Mouse (Mus musculus): ENCODE data around the gene Gm40193. TPM values are rescaled to one million over a fixed set of nuclear protein-coding genes. Genes with fewer than 3 reads are reported as not detected.
"Not testable (repeated sequence)": the region's sequence is repeated elsewhere in the genome, so short reads cannot be mapped to it uniquely, and the experiment has no call there.

Gene Gm40193
- polyA plus RNA-seq, 1 experiment from 2014 or later = not detected

GRCm38 (mm10) chr11:70557545-70557944, 24.8 kb upstream of the Gm40193 start:
- no peak overlapping the region for H3K4me3 ChIP-seq (ENCODE audit: low read depth, low read length)
- WGBS = 90% methylated on average over 9 of the region's 9 CpGs
- H3K9me3 ChIP-seq (replicated peaks; ENCODE audit: control insufficient read depth, low read length) = no peaks in the 10 kb centered on the region
- ATAC-seq = no peak
- no peak overlapping the region for H3K9ac ChIP-seq (ENCODE audit: low read length)
- no peak overlapping the region for H3K4me2 ChIP-seq (ENCODE audit: low read length)
- H3K4me1 ChIP-seq (ENCODE audit: control insufficient read depth, insufficient read depth, low read length) = 0 out of 2 replicates have a peak, but pooled peaks cover 2% of the 10 kb centered on the region
- H3K36me3 ChIP-seq (ENCODE audit: control insufficient read depth, insufficient read depth, low read length) = no peaks in the 10 kb centered on the region
- H3K27me3 ChIP-seq (replicated peaks; ENCODE audit: control insufficient read depth, insufficient read depth, low read length) = no peaks in the 10 kb centered on the region
- no peak overlapping the region for H3K27ac ChIP-seq (ENCODE audit: low read depth, low read length)
- DNase-seq (ENCODE audit: low spot score) = no peak

GRCm38 (mm10) chr11:70553940-70554339, 21.2 kb upstream of the Gm40193 start:
- Histone ChIP-seq H3K9me3 (replicated peaks; ENCODE audit: control insufficient read depth, low read length) (no peaks in the 10 kb centered on the region), H3K4me2 (ENCODE audit: low read length) (no peak overlapping the region), H3K9ac (ENCODE audit: low read length) (no peak overlapping the region), H3K4me1 (ENCODE audit: control insufficient read depth, insufficient read depth, low read length) (no peaks in the 10 kb centered on the region), H3K27me3 (replicated peaks; ENCODE audit: control insufficient read depth, insufficient read depth, low read length) (no peaks in the 10 kb centered on the region), H3K4me3 (ENCODE audit: low read depth, low read length) (no peak overlapping the region), H3K27ac (ENCODE audit: low read depth, low read length) (no peak overlapping the region), H3K36me3 (ENCODE audit: control insufficient read depth, insufficient read depth, low read length) (no peaks in the 10 kb centered on the region)
- WGBS = 30% methylated on average over 7 of the region's 7 CpGs
- DNase-seq (ENCODE audit: low spot score) (no peak), ATAC-seq (no peak)

GRCm38 (mm10) chr11:70551526-70551925, 18.8 kb upstream of the Gm40193 start:
- 87% methylated on average over 8 of the region's 8 CpGs for WGBS
- H3K9me3 ChIP-seq (replicated peaks; ENCODE audit: control insufficient read depth, low read length) = no peaks in the 10 kb centered on the region
- no peaks in the 10 kb centered on the region for H3K36me3 ChIP-seq (ENCODE audit: control insufficient read depth, insufficient read depth, low read length)
- no peaks in the 10 kb centered on the region for H3K4me1 ChIP-seq (ENCODE audit: control insufficient read depth, insufficient read depth, low read length)
- no peak overlapping the region for H3K9ac ChIP-seq (ENCODE audit: low read length)
- H3K4me2 ChIP-seq (ENCODE audit: low read length) = no peak overlapping the region
- no peaks in the 10 kb centered on the region for H3K27me3 ChIP-seq (replicated peaks; ENCODE audit: control insufficient read depth, insufficient read depth, low read length)
- no peak overlapping the region for H3K4me3 ChIP-seq (ENCODE audit: low read depth, low read length)
- no peak for ATAC-seq
- no peak for DNase-seq (ENCODE audit: low spot score)
- no peak overlapping the region for H3K27ac ChIP-seq (ENCODE audit: low read depth, low read length)

GRCm38 (mm10) chr11:70544496-70544895, 11.8 kb upstream of the Gm40193 start:
- DNase-seq (ENCODE audit: low spot score) (no peak), ATAC-seq (no peak)
- H3K9ac ChIP-seq (ENCODE audit: low read length) = no peak overlapping the region
- H3K27ac ChIP-seq (ENCODE audit: low read depth, low read length) = no peak overlapping the region
- H3K4me2 ChIP-seq (ENCODE audit: low read length) = no peak overlapping the region
- no peaks in the 10 kb centered on the region for H3K4me1 ChIP-seq (ENCODE audit: control insufficient read depth, insufficient read depth, low read length)
- H3K36me3 ChIP-seq (ENCODE audit: control insufficient read depth, insufficient read depth, low read length) = no peaks in the 10 kb centered on the region
- WGBS = 73% methylated on average over 7 of the region's 7 CpGs
- no peaks in the 10 kb centered on the region for H3K27me3 ChIP-seq (replicated peaks; ENCODE audit: control insufficient read depth, insufficient read depth, low read length)
- no peak overlapping the region for H3K4me3 ChIP-seq (ENCODE audit: low read depth, low read length)
- no peaks in the 10 kb centered on the region for H3K9me3 ChIP-seq (replicated peaks; ENCODE audit: control insufficient read depth, low read length)

GRCm38 (mm10) chr11:70541415-70541814, 8.7 kb upstream of the Gm40193 start:
- Histone ChIP-seq H3K9ac (ENCODE audit: low read length) (no peak overlapping the region), H3K27ac (ENCODE audit: low read depth, low read length) (no peak overlapping the region), H3K9me3 (replicated peaks; ENCODE audit: control insufficient read depth, low read length) (no peaks in the 10 kb centered on the region), H3K4me3 (ENCODE audit: low read depth, low read length) (no peak overlapping the region), H3K27me3 (replicated peaks; ENCODE audit: control insufficient read depth, insufficient read depth, low read length) (0 out of 2 replicates have a peak, but pooled peaks cover 6% of the 10 kb centered on the region), H3K4me1 (ENCODE audit: control insufficient read depth, insufficient read depth, low read length) (no peaks in the 10 kb centered on the region), H3K36me3 (ENCODE audit: control insufficient read depth, insufficient read depth, low read length) (no peaks in the 10 kb centered on the region), H3K4me2 (ENCODE audit: low read length) (no peak overlapping the region)
- 70% methylated on average over 5 of the region's 5 CpGs for WGBS
- ATAC-seq (no peak), DNase-seq (ENCODE audit: low spot score) (peak; percentile 34)

- no peak for ATAC-seq
- Histone ChIP-seq H3K4me1 (ENCODE audit: control insufficient read depth, insufficient read depth, low read length) (no peaks in the 10 kb centered on the region), H3K36me3 (ENCODE audit: control insufficient read depth, insufficient read depth, low read length) (no peaks in the 10 kb centered on the region), H3K27me3 (replicated peaks; ENCODE audit: control insufficient read depth, insufficient read depth, low read length) (0 out of 2 replicates have a peak, but pooled peaks cover 6% of the 10 kb centered on the region), H3K9me3 (replicated peaks; ENCODE audit: control insufficient read depth, low read length) (no peaks in the 10 kb centered on the region), H3K9ac (ENCODE audit: low read length) (no peak overlapping the region), H3K4me2 (ENCODE audit: low read length) (peak overlapping the region; percentile 78; the same call in 1 of the 2 replicates), H3K27ac (ENCODE audit: low read depth, low read length) (no peak overlapping the region), H3K4me3 (ENCODE audit: low read depth, low read length) (peak overlapping the region; percentile 50; the same call in 1 of the 2 replicates)
- WGBS = 90% methylated on average over 7 of the region's 7 CpGs
- DNase-seq (ENCODE audit: low spot score) = no peak
Measured at GRCm38 (mm10) chr11:70540928-70541327, 8.2 kb upstream of the Gm40193 start.

GRCm38 (mm10) chr11:70539877-70540587, 7.3 kb upstream of the Gm40193 start, which contains the start of gene Pld2:
Gene Pld2 (plus strand): TSS chr11:70540064.
- no peak within 1 kb of the TSS for H3K27ac ChIP-seq (ENCODE audit: low read depth, low read length)
- H3K4me2 ChIP-seq (ENCODE audit: low read length) = peak within 1 kb of the TSS; percentile 78
- H3K4me3 ChIP-seq (ENCODE audit: low read depth, low read length) = peak within 1 kb of the TSS; percentile 50
- H3K9me3 ChIP-seq (replicated peaks; ENCODE audit: control insufficient read depth, low read length) = no peaks in the 10 kb centered on the region
- ATAC-seq = peak; percentile 81
- 0 out of 2 replicates have a peak, but pooled peaks cover 6% of the 10 kb centered on the region for H3K27me3 ChIP-seq (replicated peaks; ENCODE audit: control insufficient read depth, insufficient read depth, low read length)
- peak within 1 kb of the TSS; percentile 60 for H3K9ac ChIP-seq (ENCODE audit: low read length)
- WGBS = under 1% methylated on average over 61 of the region's 65 CpGs
- peak; percentile 80 for DNase-seq (ENCODE audit: low spot score)
- no peaks in the 10 kb centered on the region for H3K36me3 ChIP-seq (ENCODE audit: control insufficient read depth, insufficient read depth, low read length)
- no peaks in the 10 kb centered on the region for H3K4me1 ChIP-seq (ENCODE audit: control insufficient read depth, insufficient read depth, low read length)

GRCm38 (mm10) chr11:70539423-70539822, 6.7 kb upstream of the Gm40193 start:
- Histone ChIP-seq H3K27ac (ENCODE audit: low read depth, low read length) (no peak overlapping the region), H3K4me2 (ENCODE audit: low read length) (peak overlapping the region; percentile 78), H3K9ac (ENCODE audit: low read length) (peak overlapping the region; percentile 60; the same call in 1 of the 2 replicates), H3K9me3 (replicated peaks; ENCODE audit: control insufficient read depth, low read length) (no peaks in the 10 kb centered on the region), H3K27me3 (replicated peaks; ENCODE audit: control insufficient read depth, insufficient read depth, low read length) (0 out of 2 replicates have a peak, but pooled peaks cover 6% of the 10 kb centered on the region), H3K36me3 (ENCODE audit: control insufficient read depth, insufficient read depth, low read length) (no peaks in the 10 kb centered on the region), H3K4me1 (ENCODE audit: control insufficient read depth, insufficient read depth, low read length) (no peaks in the 10 kb centered on the region), H3K4me3 (ENCODE audit: low read depth, low read length) (peak overlapping the region; percentile 50)
- ATAC-seq = no peak
- WGBS = 15% methylated on average over 9 of the region's 9 CpGs
- no peak for DNase-seq (ENCODE audit: low spot score)

- not testable (repeated sequence) for H3K4me3 ChIP-seq (ENCODE audit: low read depth, low read length); H3K4me2 ChIP-seq (ENCODE audit: low read length); DNase-seq (ENCODE audit: low spot score); H3K4me1 ChIP-seq (ENCODE audit: control insufficient read depth, insufficient read depth, low read length); H3K9me3 ChIP-seq (replicated peaks; ENCODE audit: control insufficient read depth, low read length); ATAC-seq; H3K9ac ChIP-seq (ENCODE audit: low read length); H3K27me3 ChIP-seq (replicated peaks; ENCODE audit: control insufficient read depth, insufficient read depth, low read length); H3K27ac ChIP-seq (ENCODE audit: low read depth, low read length)
- 95% methylated on average over 2 of the region's 2 CpGs for WGBS
- H3K36me3 ChIP-seq (ENCODE audit: control insufficient read depth, insufficient read depth, low read length) = peaks cover 31% of the 10 kb centered on the region
Measured at GRCm38 (mm10) chr11:70531065-70531464, 1.7 kb downstream of the Gm40193 start.
